8 mouse cellular contexts compared by ENCODE assay signal in genomic region chr17:45584939-45585678, GRCm38 (mm10). TPM values are rescaled to one million over a fixed set of nuclear protein-coding genes. Genes with fewer than 3 reads are reported as not detected.
DNase-seq lines count a peak whose midpoint lies in the region; ATAC-seq lines count a peak whose summit lies in the region.

No protein-coding gene starts in this region.

- ATAC-seq in CD4-positive, CD25-positive, alpha-beta regulatory T cell, adult 4 months: no peak
- ATAC-seq in embryonic facial prominence, embryonic 13.5 days (ENCODE audit: insufficient number of reproducible peaks, insufficient read depth, low FRiP score, low TSS enrichment, low read depth): peak; percentile 22; the same call in 1 of the 2 replicates
- ATAC-seq in kidney, embryonic 14.5 days (ENCODE audit: low FRiP score, low TSS enrichment): peak; percentile 64
- ATAC-seq in liver, embryonic 12.5 days: peak; percentile 38
- ATAC-seq in stomach, embryonic 14.5 days (ENCODE audit: insufficient number of reproducible peaks, insufficient read depth, low FRiP score, low read depth): peak; percentile 60; the same call in 1 of the 2 replicates

- WGBS in embryonic facial prominence, embryonic 13.5 days: 20% methylated on average over 14 of the region's 14 CpGs
- WGBS in heart, embryonic 10.5 days: 7% methylated on average over 14 of the region's 14 CpGs
- WGBS in kidney, embryonic 14.5 days: 15% methylated on average over 14 of the region's 14 CpGs
- 34% methylated on average over 14 of the region's 14 CpGs for WGBS in liver, embryonic 12.5 days (ENCODE audit: insufficient replicate concordance)
- 29% methylated on average over 14 of the region's 14 CpGs for WGBS in stomach, embryonic 14.5 days

- peaks cover 4% of the 10 kb centered on the region; the same call in 1 of the 2 replicates for H3K9me3 ChIP-seq in embryonic facial prominence, embryonic 13.5 days
- no peaks in the 10 kb centered on the region for H3K9me3 ChIP-seq in heart, embryonic 10.5 days
- 0 out of 2 replicates have a peak, but pooled peaks cover 5% of the 10 kb centered on the region for H3K9me3 ChIP-seq in kidney, embryonic 14.5 days (ENCODE audit: control insufficient read depth, low read length)
- no peaks in the 10 kb centered on the region for H3K9me3 ChIP-seq in liver, embryonic 12.5 days (replicated peaks)
- H3K9me3 ChIP-seq in stomach, embryonic 14.5 days (ENCODE audit: control insufficient read depth, low read depth, low read length): no peaks in the 10 kb centered on the region

- 0 out of 2 replicates have a peak overlapping the region, but pooled peaks have one; percentile 5 for H3K4me2 ChIP-seq in embryonic facial prominence, embryonic 13.5 days
- H3K4me2 ChIP-seq in kidney, embryonic 14.5 days (replicated peaks; ENCODE audit: low read depth, low read length): no peak overlapping the region; the same call in 1 of the 2 replicates
- peak overlapping the region; percentile 10; the same call in 1 of the 2 replicates for H3K4me2 ChIP-seq in liver, embryonic 12.5 days
- no peak overlapping the region for H3K4me2 ChIP-seq in stomach, embryonic 14.5 days (replicated peaks; ENCODE audit: low read depth, low read length)

- peak overlapping the region; percentile 82 for H3K27ac ChIP-seq in embryonic facial prominence, embryonic 13.5 days
- H3K27ac ChIP-seq in heart, embryonic 10.5 days: peak overlapping the region; percentile 88
- peak overlapping the region; percentile 77 for H3K27ac ChIP-seq in kidney, embryonic 14.5 days (ENCODE audit: low read depth, low read length)
- peak overlapping the region; percentile 92 for H3K27ac ChIP-seq in liver, embryonic 12.5 days
- H3K27ac ChIP-seq in stomach, embryonic 14.5 days (ENCODE audit: low read length): peak overlapping the region; percentile 80

- no peak overlapping the region for H3K4me3 ChIP-seq in embryonic facial prominence, embryonic 13.5 days
- peak overlapping the region; percentile 28; the same call in 1 of the 2 replicates for H3K4me3 ChIP-seq in heart, embryonic 10.5 days
- H3K4me3 ChIP-seq in kidney, embryonic 14.5 days (ENCODE audit: low read length): no peak overlapping the region
- H3K4me3 ChIP-seq in liver, embryonic 12.5 days: no peak overlapping the region
- no peak overlapping the region for H3K4me3 ChIP-seq in stomach, embryonic 14.5 days (ENCODE audit: low read depth, low read length)

- H3K4me1 ChIP-seq in embryonic facial prominence, embryonic 13.5 days: peaks cover 32% of the 10 kb centered on the region
- H3K4me1 ChIP-seq in heart, embryonic 10.5 days: peaks cover 44% of the 10 kb centered on the region
- peaks cover 25% of the 10 kb centered on the region for H3K4me1 ChIP-seq in kidney, embryonic 14.5 days (ENCODE audit: control insufficient read depth, insufficient read depth, low read length)
- H3K4me1 ChIP-seq in liver, embryonic 12.5 days: peaks cover 70% of the 10 kb centered on the region
- H3K4me1 ChIP-seq in stomach, embryonic 14.5 days (ENCODE audit: control insufficient read depth, insufficient read depth, low read length): peaks cover 29% of the 10 kb centered on the region

- DNase-seq in CD4-positive, CD25-positive, alpha-beta regulatory T cell, adult 2 months (ENCODE audit: low read depth, low spot score): peak; percentile 74
- DNase-seq in heart, embryonic 10.5 days (ENCODE audit: low spot score): peak; percentile 94
- DNase-seq in naive thymus-derived CD4-positive, alpha-beta T cell, adult 2 months (ENCODE audit: low read depth): peak; percentile 78

- H3K27me3 ChIP-seq in embryonic facial prominence, embryonic 13.5 days: no peaks in the 10 kb centered on the region
- no peaks in the 10 kb centered on the region for H3K27me3 ChIP-seq in heart, embryonic 10.5 days (ENCODE audit: insufficient read depth, poor library complexity, severe bottlenecking)
- no peaks in the 10 kb centered on the region for H3K27me3 ChIP-seq in kidney, embryonic 14.5 days (ENCODE audit: control insufficient read depth, insufficient read depth, low read length)
- H3K27me3 ChIP-seq in liver, embryonic 12.5 days (replicated peaks): no peaks in the 10 kb centered on the region
- no peaks in the 10 kb centered on the region for H3K27me3 ChIP-seq in stomach, embryonic 14.5 days (ENCODE audit: control insufficient read depth, insufficient read depth, low read length)

- H3K36me3 ChIP-seq in embryonic facial prominence, embryonic 13.5 days: peaks cover 32% of the 10 kb centered on the region
- H3K36me3 ChIP-seq in heart, embryonic 10.5 days: peaks cover 38% of the 10 kb centered on the region
- H3K36me3 ChIP-seq in kidney, embryonic 14.5 days (ENCODE audit: control insufficient read depth, insufficient read depth, low read length): peaks cover 19% of the 10 kb centered on the region; the same call in 1 of the 2 replicates
- H3K36me3 ChIP-seq in liver, embryonic 12.5 days: peaks cover 64% of the 10 kb centered on the region
- no peaks in the 10 kb centered on the region; the same call in 1 of the 2 replicates for H3K36me3 ChIP-seq in stomach, embryonic 14.5 days (ENCODE audit: control insufficient read depth, insufficient read depth, low read length)

- H3K9ac ChIP-seq in embryonic facial prominence, embryonic 13.5 days: peak overlapping the region; percentile 61
- H3K9ac ChIP-seq in kidney, embryonic 14.5 days (ENCODE audit: low read depth, low read length): peak overlapping the region; percentile 40; the same call in 1 of the 2 replicates
- H3K9ac ChIP-seq in liver, embryonic 12.5 days: no peak overlapping the region
- H3K9ac ChIP-seq in stomach, embryonic 14.5 days (replicated peaks; ENCODE audit: low read depth, low read length): no peak overlapping the region

RNA-seq across cellular contexts. Expression of gene Hsp90ab1, which starts 12.0 kb away (rescaled TPM):
- polyA plus RNA-seq in CD4-positive, CD25-positive, alpha-beta regulatory T cell, adult 4 months (2017; shearing (Covaris generic)): 1,000 to 10,000 TPM; 1,172 to 1,222 TPM
- 1,480 and 1,606 TPM in 2 replicates for polyA plus RNA-seq in embryonic facial prominence, embryonic 13.5 days (2015; fragmentation: Nextera tagmentation; extraction: Ambion mirVana)
- polyA plus RNA-seq in heart, embryonic 10.5 days (2016; fragmentation: Nextera tagmentation; extraction: Ambion mirVana): 1,633 and 1,893 TPM in 2 replicates
- 1,653 and 1,961 TPM in 2 replicates for polyA plus RNA-seq in kidney, embryonic 14.5 days (2014; fragmentation: Nextera tagmentation; extraction: Ambion mirVana)
- polyA plus RNA-seq in liver, embryonic 12.5 days (2016; fragmentation: Nextera tagmentation; extraction: Ambion mirVana): 1,007 and 1,098 TPM in 2 replicates
- polyA plus RNA-seq in stomach, embryonic 14.5 days (2014; fragmentation: Nextera tagmentation; extraction: Ambion mirVana): 1,573 and 1,607 TPM in 2 replicates

RNA-seq across cellular contexts. Expression of gene Slc29a1, which starts 14.3 kb away (rescaled TPM):
- polyA plus RNA-seq in CD4-positive, CD25-positive, alpha-beta regulatory T cell, adult 4 months (2017; shearing (Covaris generic)): 100 to 1,000 TPM in 1 of 2 experiments, 10 to 100 TPM in 1; 88.0 to 154 TPM
- polyA plus RNA-seq in embryonic facial prominence, embryonic 13.5 days (2015; fragmentation: Nextera tagmentation; extraction: Ambion mirVana): 69.8 and 77.4 TPM in 2 replicates
- polyA plus RNA-seq in heart, embryonic 10.5 days (2016; fragmentation: Nextera tagmentation; extraction: Ambion mirVana): 75.0 and 75.1 TPM in 2 replicates
- polyA plus RNA-seq in kidney, embryonic 14.5 days (2014; fragmentation: Nextera tagmentation; extraction: Ambion mirVana): 61.4 and 83.5 TPM in 2 replicates
- polyA plus RNA-seq in liver, embryonic 12.5 days (2016; fragmentation: Nextera tagmentation; extraction: Ambion mirVana): 260 and 267 TPM in 2 replicates
- 72.2 and 73.0 TPM in 2 replicates for polyA plus RNA-seq in stomach, embryonic 14.5 days (2014; fragmentation: Nextera tagmentation; extraction: Ambion mirVana)

RNA-seq across cellular contexts. Expression of gene Mymx, which starts 16.8 kb away (rescaled TPM):
- polyA plus RNA-seq in CD4-positive, CD25-positive, alpha-beta regulatory T cell, adult 4 months (2017; shearing (Covaris generic)): not detected
- polyA plus RNA-seq in embryonic facial prominence, embryonic 13.5 days (2015; fragmentation: Nextera tagmentation; extraction: Ambion mirVana): 3.8 and 5.5 TPM in 2 replicates
- 0.31 and 0.41 TPM in 2 replicates for polyA plus RNA-seq in heart, embryonic 10.5 days (2016; fragmentation: Nextera tagmentation; extraction: Ambion mirVana)
- 4.2 and 5.1 TPM in 2 replicates for polyA plus RNA-seq in kidney, embryonic 14.5 days (2014; fragmentation: Nextera tagmentation; extraction: Ambion mirVana)
- 0.33 TPM in 1 of 2 replicates, not detected in the other for polyA plus RNA-seq in liver, embryonic 12.5 days (2016; fragmentation: Nextera tagmentation; extraction: Ambion mirVana)
- 0.36 and 0.55 TPM in 2 replicates for polyA plus RNA-seq in stomach, embryonic 14.5 days (2014; fragmentation: Nextera tagmentation; extraction: Ambion mirVana)

RNA-seq across cellular contexts. Expression of gene Slc35b2, which starts 21.4 kb away (rescaled TPM):
- polyA plus RNA-seq in CD4-positive, CD25-positive, alpha-beta regulatory T cell, adult 4 months (2017; shearing (Covaris generic)): 10 to 100 TPM; 27.6 to 39.0 TPM
- polyA plus RNA-seq in embryonic facial prominence, embryonic 13.5 days (2015; fragmentation: Nextera tagmentation; extraction: Ambion mirVana): 104 and 122 TPM in 2 replicates
- 107 and 118 TPM in 2 replicates for polyA plus RNA-seq in heart, embryonic 10.5 days (2016; fragmentation: Nextera tagmentation; extraction: Ambion mirVana)
- 122 and 140 TPM in 2 replicates for polyA plus RNA-seq in kidney, embryonic 14.5 days (2014; fragmentation: Nextera tagmentation; extraction: Ambion mirVana)
- 69.1 and 72.5 TPM in 2 replicates for polyA plus RNA-seq in liver, embryonic 12.5 days (2016; fragmentation: Nextera tagmentation; extraction: Ambion mirVana)
- polyA plus RNA-seq in stomach, embryonic 14.5 days (2014; fragmentation: Nextera tagmentation; extraction: Ambion mirVana): 117 and 120 TPM in 2 replicates

RNA-seq across cellular contexts. Expression of gene Nfkbie, which starts 29.6 kb away (rescaled TPM):
- polyA plus RNA-seq in CD4-positive, CD25-positive, alpha-beta regulatory T cell, adult 4 months (2017; shearing (Covaris generic)): 10 to 100 TPM; 33.1 to 48.1 TPM
- polyA plus RNA-seq in embryonic facial prominence, embryonic 13.5 days (2015; fragmentation: Nextera tagmentation; extraction: Ambion mirVana): 4.7 TPM in 2 replicates
- 2.8 and 3.7 TPM in 2 replicates for polyA plus RNA-seq in heart, embryonic 10.5 days (2016; fragmentation: Nextera tagmentation; extraction: Ambion mirVana)
- polyA plus RNA-seq in kidney, embryonic 14.5 days (2014; fragmentation: Nextera tagmentation; extraction: Ambion mirVana): 3.5 and 4.8 TPM in 2 replicates
- 2.0 TPM in 2 replicates for polyA plus RNA-seq in liver, embryonic 12.5 days (2016; fragmentation: Nextera tagmentation; extraction: Ambion mirVana)
- 3.7 and 4.2 TPM in 2 replicates for polyA plus RNA-seq in stomach, embryonic 14.5 days (2014; fragmentation: Nextera tagmentation; extraction: Ambion mirVana)

Comparison
In these comparisons a context has a peak if more than half of its experiments do, and no peak if none do; other contexts are left out.
1. H3K4me2 ChIP-seq: peak in embryonic facial prominence, embryonic 13.5 days (single experiment) and liver, embryonic 12.5 days (single experiment); none in kidney, embryonic 14.5 days (single experiment) and stomach, embryonic 14.5 days (single experiment).
2. H3K9ac ChIP-seq: peak in embryonic facial prominence, embryonic 13.5 days (single experiment) and kidney, embryonic 14.5 days (single experiment); none in liver, embryonic 12.5 days (single experiment) and stomach, embryonic 14.5 days (single experiment).
3. Peak in every context shown above with its lines, with median percentiles within 50 percentile points of each other: DNase-seq and H3K27ac ChIP-seq.